Mouse (Mus musculus): ENCODE measurements around the gene Kremen1. TPM values are rescaled to one million over a fixed set of nuclear protein-coding genes. Genes with fewer than 3 reads are reported as not detected.

Kremen1 gene
- total and polyA plus RNA-seq, 2 experiments: 3.6 to 6.7 TPM

- H3K27me3 ChIP-seq (ENCODE audit: control insufficient read depth, insufficient read depth, low read length): no peaks in the 10 kb centered on the region
- 71% methylated on average over 4 of the region's 4 CpGs for WGBS
These were observed 78.5 kb downstream of the Kremen1 start for GRCm38 (mm10) chr11:5182870-5183269.

GRCm38 (mm10) chr11:5181850-5182404 is 79.4 kb downstream of the Kremen1 start:
- TF ChIP-seq POLR2A (IDR thresholded peaks at IDR 0.05; ENCODE audit: extremely low read depth, insufficient read depth, low read length) (no peak), CTCF (IDR thresholded peaks at IDR 0.05; ENCODE audit: low read depth, low read length) (peak; percentile 98)
- 25% methylated on average over 13 of the region's 13 CpGs for WGBS
- DNase-seq (ENCODE audit: extremely low read depth, low read depth, low spot score): peak; percentile 25

More at GRCm38 (mm10) chr11:5182870-5183269, 78.5 kb downstream of the Kremen1 start:
- TF ChIP-seq CTCF (IDR thresholded peaks at IDR 0.05; ENCODE audit: low read depth, low read length) (no peak), POLR2A (IDR thresholded peaks at IDR 0.05; ENCODE audit: extremely low read depth, insufficient read depth, low read length) (no peak)
- no peaks in the 10 kb centered on the region; the same call in none of the 2 replicates for H3K4me1 ChIP-seq (ENCODE audit: control insufficient read depth, insufficient read depth, low read length)
- no peak overlapping the region for H3K9ac ChIP-seq (ENCODE audit: low read depth, low read length)
- no peaks in the 10 kb centered on the region for H3K36me3 ChIP-seq (ENCODE audit: control insufficient read depth, insufficient read depth, low read length)
- no peak overlapping the region for H3K27ac ChIP-seq (replicated peaks; ENCODE audit: insufficient read depth, low read depth, low read length)
- H3K4me3 ChIP-seq (ENCODE audit: insufficient read depth, low read depth, low read length): no peak overlapping the region
- no peak for DNase-seq (ENCODE audit: extremely low read depth, low read depth, low spot score)
- no peaks in the 10 kb centered on the region for H3K79me2 ChIP-seq (ENCODE audit: control insufficient read depth, insufficient read depth, low read length)

GRCm38 (mm10) chr11:5179391-5179790 is 82.0 kb downstream of the Kremen1 start:
- Histone ChIP-seq H3K27me3 (ENCODE audit: control insufficient read depth, insufficient read depth, low read length) (no peaks in the 10 kb centered on the region), H3K36me3 (ENCODE audit: control insufficient read depth, insufficient read depth, low read length) (no peaks in the 10 kb centered on the region), H3K9ac (ENCODE audit: low read depth, low read length) (no peak overlapping the region), H3K4me1 (ENCODE audit: control insufficient read depth, insufficient read depth, low read length) (no peaks in the 10 kb centered on the region; the same call in none of the 2 replicates), H3K27ac (replicated peaks; ENCODE audit: insufficient read depth, low read depth, low read length) (no peak overlapping the region), H3K4me3 (ENCODE audit: insufficient read depth, low read depth, low read length) (no peak overlapping the region), H3K79me2 (ENCODE audit: control insufficient read depth, insufficient read depth, low read length) (no peaks in the 10 kb centered on the region)
- WGBS: 44% methylated on average over 8 of the region's 8 CpGs
- TF ChIP-seq POLR2A (IDR thresholded peaks at IDR 0.05; ENCODE audit: extremely low read depth, insufficient read depth, low read length) (no peak), CTCF (IDR thresholded peaks at IDR 0.05; ENCODE audit: low read depth, low read length) (no peak)
- no peak for DNase-seq (ENCODE audit: extremely low read depth, low read depth, low spot score)

More at GRCm38 (mm10) chr11:5181850-5182404, 79.4 kb downstream of the Kremen1 start:
- Histone ChIP-seq H3K36me3 (ENCODE audit: control insufficient read depth, insufficient read depth, low read length) (no peaks in the 10 kb centered on the region), H3K79me2 (ENCODE audit: control insufficient read depth, insufficient read depth, low read length) (no peaks in the 10 kb centered on the region), H3K4me3 (ENCODE audit: insufficient read depth, low read depth, low read length) (no peak overlapping the region), H3K9ac (ENCODE audit: low read depth, low read length) (no peak overlapping the region), H3K4me1 (ENCODE audit: control insufficient read depth, insufficient read depth, low read length) (no peaks in the 10 kb centered on the region; the same call in none of the 2 replicates), H3K27me3 (ENCODE audit: control insufficient read depth, insufficient read depth, low read length) (no peaks in the 10 kb centered on the region), H3K27ac (replicated peaks; ENCODE audit: insufficient read depth, low read depth, low read length) (no peak overlapping the region)

- Histone ChIP-seq H3K36me3 (ENCODE audit: control insufficient read depth, insufficient read depth, low read length) (no peaks in the 10 kb centered on the region), H3K27ac (replicated peaks; ENCODE audit: insufficient read depth, low read depth, low read length) (no peak overlapping the region)
These were observed 84.2 kb downstream of the Kremen1 start for GRCm38 (mm10) chr11:5177171-5177570.

GRCm38 (mm10) chr11:5176685-5177084 is 84.7 kb downstream of the Kremen1 start:
- Histone ChIP-seq H3K27me3 (ENCODE audit: control insufficient read depth, insufficient read depth, low read length) (no peaks in the 10 kb centered on the region), H3K9ac (ENCODE audit: low read depth, low read length) (no peak overlapping the region), H3K4me1 (ENCODE audit: control insufficient read depth, insufficient read depth, low read length) (no peaks in the 10 kb centered on the region; the same call in none of the 2 replicates), H3K79me2 (ENCODE audit: control insufficient read depth, insufficient read depth, low read length) (no peaks in the 10 kb centered on the region), H3K4me3 (ENCODE audit: insufficient read depth, low read depth, low read length) (no peak overlapping the region), H3K27ac (replicated peaks; ENCODE audit: insufficient read depth, low read depth, low read length) (no peak overlapping the region), H3K36me3 (ENCODE audit: control insufficient read depth, insufficient read depth, low read length) (no peaks in the 10 kb centered on the region)
- WGBS: 92% methylated on average over 8 of the region's 8 CpGs
- no peak for DNase-seq (ENCODE audit: extremely low read depth, low read depth, low spot score)
- no peak for TF ChIP-seq POLR2A (IDR thresholded peaks at IDR 0.05; ENCODE audit: extremely low read depth, insufficient read depth, low read length)
- TF ChIP-seq CTCF (IDR thresholded peaks at IDR 0.05; ENCODE audit: low read depth, low read length): no peak

More at GRCm38 (mm10) chr11:5177171-5177570, 84.2 kb downstream of the Kremen1 start:
- Histone ChIP-seq H3K9ac (ENCODE audit: low read depth, low read length) (no peak overlapping the region), H3K27me3 (ENCODE audit: control insufficient read depth, insufficient read depth, low read length) (no peaks in the 10 kb centered on the region), H3K4me3 (ENCODE audit: insufficient read depth, low read depth, low read length) (no peak overlapping the region), H3K4me1 (ENCODE audit: control insufficient read depth, insufficient read depth, low read length) (no peaks in the 10 kb centered on the region; the same call in none of the 2 replicates), H3K79me2 (ENCODE audit: control insufficient read depth, insufficient read depth, low read length) (no peaks in the 10 kb centered on the region)
- DNase-seq (ENCODE audit: extremely low read depth, low read depth, low spot score): peak; percentile 9
- WGBS: 80% methylated on average over 12 of the region's 12 CpGs
- no peak for TF ChIP-seq CTCF (IDR thresholded peaks at IDR 0.05; ENCODE audit: low read depth, low read length)
- no peak for TF ChIP-seq POLR2A (IDR thresholded peaks at IDR 0.05; ENCODE audit: extremely low read depth, insufficient read depth, low read length)

GRCm38 (mm10) chr11:5175866-5176265 is 85.5 kb downstream of the Kremen1 start:
- Histone ChIP-seq H3K27me3 (ENCODE audit: control insufficient read depth, insufficient read depth, low read length) (no peaks in the 10 kb centered on the region), H3K9ac (ENCODE audit: low read depth, low read length) (no peak overlapping the region), H3K4me1 (ENCODE audit: control insufficient read depth, insufficient read depth, low read length) (no peaks in the 10 kb centered on the region; the same call in 1 of the 2 replicates), H3K79me2 (ENCODE audit: control insufficient read depth, insufficient read depth, low read length) (no peaks in the 10 kb centered on the region), H3K36me3 (ENCODE audit: control insufficient read depth, insufficient read depth, low read length) (no peaks in the 10 kb centered on the region), H3K4me3 (ENCODE audit: insufficient read depth, low read depth, low read length) (no peak overlapping the region), H3K27ac (replicated peaks; ENCODE audit: insufficient read depth, low read depth, low read length) (no peak overlapping the region)
- WGBS: 94% methylated on average over 2 of the region's 2 CpGs
- TF ChIP-seq CTCF (IDR thresholded peaks at IDR 0.05; ENCODE audit: low read depth, low read length) (no peak), POLR2A (IDR thresholded peaks at IDR 0.05; ENCODE audit: extremely low read depth, insufficient read depth, low read length) (no peak)
- no peak for DNase-seq (ENCODE audit: extremely low read depth, low read depth, low spot score)

All from liver, adult 2 months (tissue).